Mouse (Mus musculus) liver, adult 2 months (tissue): ENCODE results near the gene Txndc9.

Experiments used
- CTCF ChIP-seq: fragments of 200-500 bp; IDR thresholded peaks from 2 replicates; pipeline ENCODE4 v1.5.1; 2011; ENCODE audit warnings: low read depth, low read length, control low read depth
- POLR2A ChIP-seq: fragments of 200-500 bp; IDR thresholded peaks from 2 replicates; pipeline ENCODE4 v1.6.1; 2011; ENCODE audit warnings: low read length, control low read depth; ENCODE audit not compliant: insufficient read depth; ENCODE audit errors: extremely low read depth

GRCm38 (mm10) chr1:38011647-38012046, 14.0 kb upstream of the Txndc9 start:
- TF ChIP-seq CTCF (no peak), POLR2A (no peak)
